Mouse (Mus musculus): ENCODE results near the gene Gps1. TPM values are rescaled to one million over a fixed set of nuclear protein-coding genes. Genes with fewer than 3 reads are reported as not detected.

Gene Gps1
- polyA plus RNA-seq, 1 experiment from 2014 or later = 94.5 TPM

DNA sequence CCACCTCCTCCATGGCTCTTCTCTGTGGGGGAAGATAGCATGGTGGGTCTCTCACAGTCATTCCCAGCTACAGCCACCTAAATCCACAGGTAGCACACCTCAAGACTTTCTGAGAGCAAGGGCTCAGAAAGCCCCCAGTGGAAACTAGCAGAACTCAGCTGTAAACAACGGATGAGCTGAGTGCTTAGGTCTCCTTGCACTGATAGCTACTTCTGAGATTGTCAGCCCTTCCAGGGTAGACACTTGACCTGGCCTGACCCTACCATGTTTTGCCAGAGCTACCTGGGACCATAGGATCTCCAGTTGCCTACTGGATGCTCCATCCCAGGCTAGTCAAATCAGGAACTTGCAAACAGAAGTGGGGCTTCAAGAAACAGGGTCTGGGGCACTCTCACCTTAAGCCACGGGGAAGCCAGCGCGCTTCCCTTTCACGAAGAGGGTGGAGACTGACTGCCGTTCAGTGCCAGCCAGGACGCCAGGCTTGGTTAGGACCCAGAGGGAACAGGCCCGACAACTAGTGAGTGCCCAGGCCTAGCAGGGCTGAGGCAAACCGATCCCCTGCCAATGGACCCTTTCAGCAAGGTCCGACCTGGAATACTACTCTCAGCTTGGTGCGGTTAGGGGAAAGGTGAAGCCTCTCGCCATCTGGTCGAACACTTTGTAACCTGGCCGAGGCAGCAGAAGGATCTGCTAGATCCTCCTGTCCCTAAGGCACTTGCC is 38.9 kb downstream of the Gps1 start:
- WGBS = 2% methylated on average over 14 of the region's 14 CpGs
- H3K27me3 ChIP-seq (ENCODE audit: control insufficient read depth, insufficient read depth, low read length) = no peaks in the 10 kb centered on the region
- DNase-seq (ENCODE audit: low spot score) = peak; percentile 59

DNA sequence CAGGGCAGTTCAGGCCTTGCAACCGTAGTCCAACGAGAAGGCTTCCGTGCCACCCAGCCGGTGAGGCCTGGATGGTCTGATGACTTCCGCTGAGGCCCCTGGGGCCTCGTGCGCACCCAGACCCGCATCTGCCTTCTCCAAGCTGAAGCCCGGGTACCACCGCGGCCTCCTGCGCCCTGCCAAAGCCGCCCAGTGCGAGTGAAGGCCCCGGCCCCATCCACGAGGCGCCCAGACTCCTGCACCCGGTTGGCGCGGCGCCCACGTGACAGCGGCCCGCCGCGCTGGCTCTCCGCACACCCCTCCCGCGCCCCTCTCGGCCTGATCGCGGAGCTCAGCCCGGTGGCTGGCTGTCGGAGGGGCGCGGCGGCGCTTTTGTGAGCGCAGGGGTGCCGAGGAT is 39.5 kb downstream of the Gps1 start:
- H3K4me2 ChIP-seq (replicated peaks; ENCODE audit: low read depth) = peak overlapping the region; percentile 93
- ATAC-seq (ENCODE audit: low FRiP score, low TSS enrichment) (peak; percentile 38), DNase-seq (ENCODE audit: low spot score) (no peak)
- TF ChIP-seq CTCF (IDR thresholded peaks at IDR 0.05; ENCODE audit: low read depth) (no peak), EP300 (optimal IDR thresholded peaks at IDR 0.05) (no peak)
- no peaks in the 10 kb centered on the region for H3K9me3 ChIP-seq (ENCODE audit: control insufficient read depth, low read length)
- peak overlapping the region; percentile 86 for H3K4me3 ChIP-seq (ENCODE audit: low read depth, low read length)
- peaks cover 9% of the 10 kb centered on the region for H3K4me1 ChIP-seq (replicated peaks; ENCODE audit: control insufficient read depth, insufficient read depth)
- peak overlapping the region; percentile 86 for H3K9ac ChIP-seq (ENCODE audit: low read length)
- WGBS = under 1% methylated on average over 40 of the region's 40 CpGs
- H3K27ac ChIP-seq (replicated peaks) = peak overlapping the region; percentile 91
- H3K27me3 ChIP-seq (ENCODE audit: control insufficient read depth, insufficient read depth, low read length) = no peaks in the 10 kb centered on the region
- peaks cover 27% of the 10 kb centered on the region for H3K36me3 ChIP-seq (ENCODE audit: control insufficient read depth, insufficient read depth, low read length)

More for the DNA sequence above, 38.9 kb downstream of the Gps1 start:
- H3K9ac ChIP-seq (ENCODE audit: low read length) = peak overlapping the region; percentile 86
- H3K27ac ChIP-seq (replicated peaks) = peak overlapping the region; percentile 91
- H3K9me3 ChIP-seq (ENCODE audit: control insufficient read depth, low read length) = no peaks in the 10 kb centered on the region
- peaks cover 9% of the 10 kb centered on the region for H3K4me1 ChIP-seq (replicated peaks; ENCODE audit: control insufficient read depth, insufficient read depth)
- TF ChIP-seq EP300 (optimal IDR thresholded peaks at IDR 0.05) (no peak), CTCF (IDR thresholded peaks at IDR 0.05; ENCODE audit: low read depth) (no peak)
- ATAC-seq (ENCODE audit: low FRiP score, low TSS enrichment) = no peak
- peaks cover 33% of the 10 kb centered on the region for H3K36me3 ChIP-seq (ENCODE audit: control insufficient read depth, insufficient read depth, low read length)
- peak overlapping the region; percentile 93 for H3K4me2 ChIP-seq (replicated peaks; ENCODE audit: low read depth)
- peak overlapping the region; percentile 86 for H3K4me3 ChIP-seq (ENCODE audit: low read depth, low read length)

DNA sequence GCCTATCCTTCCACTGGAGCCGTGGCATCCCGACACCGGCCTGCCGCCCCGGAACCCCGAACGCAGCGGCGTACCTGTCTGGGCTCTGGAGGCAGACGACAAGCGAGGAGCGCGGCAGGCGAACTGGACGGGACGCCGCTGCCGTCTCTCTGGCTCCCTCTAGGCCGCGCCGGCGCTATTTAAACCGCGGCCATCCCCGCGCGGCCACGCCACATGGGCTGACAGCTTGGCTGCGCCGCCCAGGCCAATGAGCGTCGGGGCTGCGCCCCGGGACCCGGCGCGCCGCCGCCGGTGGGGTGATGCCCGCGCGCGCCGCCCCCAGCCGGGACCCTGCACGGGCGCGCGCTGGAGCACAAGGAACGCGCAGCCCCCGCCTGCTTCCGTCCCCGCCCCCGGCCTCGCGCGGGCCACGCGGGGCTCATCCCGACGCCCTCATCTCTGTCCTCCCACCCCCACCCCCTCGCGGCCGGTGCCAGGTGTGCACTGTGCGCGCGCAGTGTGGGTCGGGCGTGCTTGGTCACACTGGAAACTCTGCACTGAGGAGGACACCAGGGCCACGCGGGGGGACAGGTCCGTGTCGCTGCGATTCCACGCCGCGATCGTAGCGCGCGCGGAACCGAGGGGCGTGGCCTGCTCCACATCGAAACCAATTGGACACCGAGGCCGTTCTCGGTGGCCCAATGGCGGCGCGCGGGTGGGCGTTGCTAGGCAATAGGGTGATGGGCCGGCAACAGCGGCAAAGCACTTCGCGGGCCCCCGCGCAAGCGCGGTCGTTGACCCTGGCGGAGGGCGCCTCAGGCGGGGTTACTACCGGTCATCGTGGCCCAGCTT is 40.1 kb downstream of the Gps1 start, which contains the start of gene Fasn:
TSS of gene Fasn (minus strand) at position 592 of the 831 bp plus-strand sequence.
- ATAC-seq (ENCODE audit: low FRiP score, low TSS enrichment) (peak; percentile 90), DNase-seq (ENCODE audit: low spot score) (peak; percentile 96)
- under 1% methylated on average over 94 of the region's 109 CpGs for WGBS
- H3K4me1 ChIP-seq (replicated peaks; ENCODE audit: control insufficient read depth, insufficient read depth) = peaks cover 9% of the 10 kb centered on the region
- H3K27ac ChIP-seq (replicated peaks) = peak within 1 kb of the TSS; percentile 91
- H3K9ac ChIP-seq (ENCODE audit: low read length) = peak within 1 kb of the TSS; percentile 86
- peak within 1 kb of the TSS; percentile 93 for H3K4me2 ChIP-seq (replicated peaks; ENCODE audit: low read depth)
- TF ChIP-seq CTCF (IDR thresholded peaks at IDR 0.05; ENCODE audit: low read depth) (peak; percentile 73), EP300 (optimal IDR thresholded peaks at IDR 0.05) (no peak)
- H3K27me3 ChIP-seq (ENCODE audit: control insufficient read depth, insufficient read depth, low read length) = no peaks in the 10 kb centered on the region
- H3K9me3 ChIP-seq (ENCODE audit: control insufficient read depth, low read length) = no peaks in the 10 kb centered on the region
- peaks cover 21% of the 10 kb centered on the region for H3K36me3 ChIP-seq (ENCODE audit: control insufficient read depth, insufficient read depth, low read length)
- peak within 1 kb of the TSS; percentile 86 for H3K4me3 ChIP-seq (ENCODE audit: low read depth, low read length)

DNA sequence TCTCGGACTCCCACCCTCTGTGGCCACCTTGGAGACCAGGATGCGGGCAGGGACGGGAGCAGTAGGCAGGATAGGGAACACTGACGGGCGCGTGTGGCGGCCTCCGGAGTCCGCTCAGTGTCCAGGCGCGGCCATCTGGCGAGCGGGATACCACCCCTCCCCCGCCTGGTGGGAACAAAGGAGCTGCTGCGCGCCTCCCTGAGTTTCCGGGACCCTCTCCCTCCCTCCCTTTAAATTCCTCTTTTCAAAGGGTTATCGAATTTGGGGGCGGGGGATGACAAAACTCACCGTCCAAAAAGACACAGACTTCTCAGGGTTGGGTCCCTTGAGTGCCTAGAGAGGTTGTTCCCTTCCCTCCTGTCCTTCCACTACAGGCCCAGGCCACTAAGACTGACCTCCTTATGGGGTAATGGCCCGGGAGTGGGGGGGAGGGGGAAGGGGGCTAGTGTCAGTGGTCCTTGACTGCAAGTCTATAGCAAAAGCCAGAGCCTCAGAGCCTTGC is 40.8 kb downstream of the Gps1 start:
- Histone ChIP-seq H3K4me1 (replicated peaks; ENCODE audit: control insufficient read depth, insufficient read depth) (peaks cover 9% of the 10 kb centered on the region), H3K9ac (ENCODE audit: low read length) (peak overlapping the region; percentile 86), H3K4me2 (replicated peaks; ENCODE audit: low read depth) (peak overlapping the region; percentile 93), H3K9me3 (ENCODE audit: control insufficient read depth, low read length) (no peaks in the 10 kb centered on the region), H3K27me3 (ENCODE audit: control insufficient read depth, insufficient read depth, low read length) (no peaks in the 10 kb centered on the region), H3K27ac (replicated peaks) (peak overlapping the region; percentile 91), H3K36me3 (ENCODE audit: control insufficient read depth, insufficient read depth, low read length) (peaks cover 14% of the 10 kb centered on the region), H3K4me3 (ENCODE audit: low read depth, low read length) (peak overlapping the region; percentile 86)
- no peak for DNase-seq (ENCODE audit: low spot score)
- ATAC-seq (ENCODE audit: low FRiP score, low TSS enrichment) = no peak
- WGBS = 2% methylated on average over 20 of the region's 21 CpGs
- TF ChIP-seq EP300 (optimal IDR thresholded peaks at IDR 0.05) = no peak
- no peak for TF ChIP-seq CTCF (IDR thresholded peaks at IDR 0.05; ENCODE audit: low read depth)

DNA sequence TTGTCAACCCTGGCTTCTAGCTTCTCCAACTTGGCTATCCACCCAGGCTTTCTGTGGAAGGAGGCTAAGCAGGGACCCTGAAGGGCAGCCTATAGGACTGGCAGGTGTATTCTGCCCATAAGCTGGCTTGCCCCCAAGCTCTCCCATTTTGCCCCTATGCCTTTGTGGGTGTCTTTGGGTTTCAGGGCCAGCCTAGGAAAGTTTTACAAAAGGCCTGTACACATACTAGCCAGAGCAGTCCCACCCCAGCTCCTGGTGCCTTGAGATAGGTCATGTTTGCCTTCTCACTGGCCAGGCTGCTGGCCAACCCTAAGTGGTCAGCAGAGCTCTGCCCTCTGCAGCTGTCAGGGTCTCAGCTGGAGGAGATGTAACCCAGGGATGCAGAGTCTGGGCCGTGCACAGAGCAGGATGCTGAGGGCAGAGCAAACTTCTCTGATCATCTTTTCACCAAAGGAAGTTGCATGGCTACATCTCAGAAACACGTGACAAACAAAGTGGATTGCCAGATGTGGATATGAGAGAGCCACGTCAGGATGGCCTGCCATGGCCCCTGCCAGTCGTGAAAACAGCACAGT is 41.3 kb downstream of the Gps1 start:
- TF ChIP-seq CTCF (IDR thresholded peaks at IDR 0.05; ENCODE audit: low read depth) = no peak
- TF ChIP-seq EP300 (optimal IDR thresholded peaks at IDR 0.05) = no peak
- WGBS = 50% methylated on average over 4 of the region's 4 CpGs

More for the DNA sequence above, 41.3 kb downstream of the Gps1 start:
- H3K27ac ChIP-seq (replicated peaks) = peak overlapping the region; percentile 91
- no peaks in the 10 kb centered on the region for H3K27me3 ChIP-seq (ENCODE audit: control insufficient read depth, insufficient read depth, low read length)
- DNase-seq (ENCODE audit: low spot score) (no peak), ATAC-seq (ENCODE audit: low FRiP score, low TSS enrichment) (no peak)
- H3K36me3 ChIP-seq (ENCODE audit: control insufficient read depth, insufficient read depth, low read length) = peaks cover 9% of the 10 kb centered on the region
- peak overlapping the region; percentile 93 for H3K4me2 ChIP-seq (replicated peaks; ENCODE audit: low read depth)
- no peaks in the 10 kb centered on the region for H3K9me3 ChIP-seq (ENCODE audit: control insufficient read depth, low read length)
- H3K4me1 ChIP-seq (replicated peaks; ENCODE audit: control insufficient read depth, insufficient read depth) = peaks cover 9% of the 10 kb centered on the region
- peak overlapping the region; percentile 86 for H3K4me3 ChIP-seq (ENCODE audit: low read depth, low read length)
- H3K9ac ChIP-seq (ENCODE audit: low read length) = peak overlapping the region; percentile 86; the same call in 1 of the 2 replicates

Data from stomach, postnatal 0 days (tissue).